Mouse (Mus musculus): ENCODE results near the gene Cd5. TPM values are rescaled to one million over a fixed set of nuclear protein-coding genes. Genes with fewer than 3 reads are reported as not detected.

The Cd5 gene
- polyA plus RNA-seq, 1 experiment from 2014 or later, result 0.25 TPM

DNA sequence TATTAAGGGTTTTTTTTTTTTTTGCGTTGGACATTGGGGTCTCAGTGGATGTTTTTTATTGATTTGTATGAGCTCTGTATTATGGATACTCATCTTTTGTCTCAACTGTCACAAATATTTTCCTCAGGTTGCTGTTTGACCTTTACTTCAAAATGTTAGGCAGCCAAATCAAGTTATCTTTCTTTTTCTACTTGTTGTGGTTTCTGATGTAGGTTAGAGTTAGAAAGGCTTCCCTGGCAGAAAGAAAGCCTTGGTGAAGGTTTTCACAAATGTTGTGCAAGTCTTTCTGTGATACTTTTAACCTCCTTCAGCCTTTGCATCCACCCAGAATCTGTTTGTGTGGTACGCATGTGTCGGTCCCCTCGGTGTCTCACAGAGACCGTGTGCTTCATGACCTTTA is 13.8 kb upstream of the Cd5 start:
- 96% methylated on average over 5 of the region's 5 CpGs for WGBS
- no peaks in the 10 kb centered on the region for H3K27me3 ChIP-seq
- no peaks in the 10 kb centered on the region for H3K9me3 ChIP-seq
- H3K4me1 ChIP-seq (replicated peaks), result no peaks in the 10 kb centered on the region
- no peak for ATAC-seq (ENCODE audit: low FRiP score, low read depth)
- H3K36me3 ChIP-seq, result no peaks in the 10 kb centered on the region
- no peak overlapping the region for H3K27ac ChIP-seq (replicated peaks)
- no peak overlapping the region for H3K4me2 ChIP-seq
- H3K9ac ChIP-seq, result no peak overlapping the region
- no peak overlapping the region for H3K4me3 ChIP-seq

DNA sequence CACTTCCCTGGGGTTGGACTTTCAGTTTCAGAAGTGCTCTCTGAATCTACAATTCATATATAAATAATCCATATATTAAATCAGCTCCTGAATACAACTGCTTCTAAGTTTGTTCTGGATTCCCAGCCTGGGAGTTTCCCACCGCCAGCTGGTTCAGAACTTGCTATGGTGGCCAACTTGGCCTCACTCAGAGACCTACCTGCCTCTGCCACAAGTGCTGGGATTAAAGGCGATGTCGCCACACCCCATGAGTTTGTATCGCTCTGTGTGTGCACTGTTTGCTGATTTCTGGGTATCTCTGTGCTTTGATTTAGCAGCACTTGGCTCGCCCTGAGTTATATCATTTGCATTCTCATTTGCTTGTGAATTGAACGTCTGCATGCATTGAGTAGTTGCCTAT is 13.3 kb upstream of the Cd5 start:
- 88% methylated on average over 6 of the region's 6 CpGs for WGBS

DNA sequence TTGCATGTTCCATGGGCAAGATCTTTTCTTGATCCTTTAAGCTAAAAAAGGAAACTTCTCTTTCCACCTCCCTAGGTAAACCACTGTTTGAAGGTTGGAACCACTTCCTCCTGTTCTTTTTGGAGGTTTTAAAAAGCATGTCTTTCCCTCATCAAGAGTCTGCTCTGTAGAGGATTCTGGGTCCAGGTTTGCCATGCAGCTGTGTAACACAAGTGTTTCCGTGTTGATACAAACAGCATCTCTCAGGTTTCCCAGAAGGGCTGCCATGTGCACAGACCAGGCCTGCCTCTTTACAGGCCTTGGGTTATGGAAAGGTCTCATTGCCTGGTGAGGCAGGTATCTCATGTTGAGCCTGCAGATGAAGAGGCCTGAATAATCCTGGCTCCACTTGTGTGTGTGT is 12.8 kb upstream of the Cd5 start:
- WGBS, result 93% methylated on average over 1 of the region's 1 CpGs
- H3K36me3 ChIP-seq, result no peaks in the 10 kb centered on the region
- no peak overlapping the region for H3K9ac ChIP-seq
- no peak overlapping the region for H3K4me2 ChIP-seq
- no peaks in the 10 kb centered on the region for H3K27me3 ChIP-seq
- ATAC-seq (ENCODE audit: low FRiP score, low read depth), result no peak
- no peaks in the 10 kb centered on the region for H3K4me1 ChIP-seq (replicated peaks)
- no peak overlapping the region for H3K4me3 ChIP-seq
- H3K27ac ChIP-seq (replicated peaks), result no peak overlapping the region
- no peaks in the 10 kb centered on the region for H3K9me3 ChIP-seq

More for the DNA sequence above, 13.3 kb upstream of the Cd5 start:
- no peak overlapping the region for H3K27ac ChIP-seq (replicated peaks)
- no peaks in the 10 kb centered on the region for H3K27me3 ChIP-seq
- no peak for ATAC-seq (ENCODE audit: low FRiP score, low read depth)
- no peak overlapping the region for H3K4me3 ChIP-seq
- no peak overlapping the region for H3K9ac ChIP-seq
- H3K4me2 ChIP-seq, result no peak overlapping the region
- H3K4me1 ChIP-seq (replicated peaks), result no peaks in the 10 kb centered on the region
- no peaks in the 10 kb centered on the region for H3K9me3 ChIP-seq
- H3K36me3 ChIP-seq, result no peaks in the 10 kb centered on the region

DNA sequence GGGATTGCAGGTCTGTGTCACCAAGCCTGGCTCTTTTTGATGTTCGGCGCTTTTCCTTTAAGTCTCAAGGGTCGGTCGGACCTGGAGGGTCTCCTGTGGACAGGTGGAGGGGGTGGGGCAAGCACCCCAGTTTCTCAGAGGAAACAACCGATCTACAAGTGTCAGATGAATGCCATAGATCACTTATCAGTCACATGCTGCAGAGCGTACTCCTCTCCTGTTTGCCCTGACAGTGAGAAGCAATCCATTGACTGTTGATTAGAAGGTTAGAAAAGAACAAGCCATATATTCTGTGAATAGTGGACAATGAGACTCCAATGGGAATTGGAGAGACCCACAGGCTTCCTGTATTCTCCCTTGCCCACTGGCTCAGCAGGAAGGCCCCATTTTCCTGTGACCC is 11.4 kb upstream of the Cd5 start:
- Histone ChIP-seq H3K27ac (replicated peaks) (no peak overlapping the region), H3K4me3 (no peak overlapping the region), H3K36me3 (no peaks in the 10 kb centered on the region), H3K4me2 (no peak overlapping the region), H3K9ac (no peak overlapping the region), H3K27me3 (no peaks in the 10 kb centered on the region), H3K4me1 (replicated peaks) (no peaks in the 10 kb centered on the region), H3K9me3 (no peaks in the 10 kb centered on the region)
- 86% methylated on average over 6 of the region's 6 CpGs for WGBS
- no peak for ATAC-seq (ENCODE audit: low FRiP score, low read depth)

DNA sequence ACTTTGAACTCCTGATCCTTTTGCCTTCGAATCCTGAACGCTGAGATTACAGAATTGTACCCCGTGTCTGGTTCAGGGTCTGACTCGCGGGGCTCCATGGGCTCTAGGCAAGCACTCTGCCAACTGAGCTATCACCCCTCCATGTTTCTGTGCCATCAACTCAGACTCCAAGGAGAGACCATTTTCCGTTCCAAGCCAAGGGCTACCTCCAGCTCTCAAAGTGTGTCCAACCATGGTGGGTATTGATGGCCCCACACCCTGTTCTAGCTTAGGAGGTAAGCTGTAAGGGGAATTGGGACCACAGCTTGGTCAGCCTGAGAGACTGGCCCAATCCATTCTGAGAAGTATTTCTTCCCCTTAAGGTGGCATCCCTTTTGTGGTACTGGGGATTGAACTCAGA is 10.5 kb upstream of the Cd5 start:
- Histone ChIP-seq H3K4me2 (no peak overlapping the region), H3K36me3 (no peaks in the 10 kb centered on the region), H3K4me1 (replicated peaks) (no peaks in the 10 kb centered on the region), H3K9me3 (no peaks in the 10 kb centered on the region), H3K4me3 (no peak overlapping the region), H3K27ac (replicated peaks) (no peak overlapping the region), H3K9ac (no peak overlapping the region), H3K27me3 (no peaks in the 10 kb centered on the region)
- 89% methylated on average over 6 of the region's 6 CpGs for WGBS
- no peak for ATAC-seq (ENCODE audit: low FRiP score, low read depth)

DNA sequence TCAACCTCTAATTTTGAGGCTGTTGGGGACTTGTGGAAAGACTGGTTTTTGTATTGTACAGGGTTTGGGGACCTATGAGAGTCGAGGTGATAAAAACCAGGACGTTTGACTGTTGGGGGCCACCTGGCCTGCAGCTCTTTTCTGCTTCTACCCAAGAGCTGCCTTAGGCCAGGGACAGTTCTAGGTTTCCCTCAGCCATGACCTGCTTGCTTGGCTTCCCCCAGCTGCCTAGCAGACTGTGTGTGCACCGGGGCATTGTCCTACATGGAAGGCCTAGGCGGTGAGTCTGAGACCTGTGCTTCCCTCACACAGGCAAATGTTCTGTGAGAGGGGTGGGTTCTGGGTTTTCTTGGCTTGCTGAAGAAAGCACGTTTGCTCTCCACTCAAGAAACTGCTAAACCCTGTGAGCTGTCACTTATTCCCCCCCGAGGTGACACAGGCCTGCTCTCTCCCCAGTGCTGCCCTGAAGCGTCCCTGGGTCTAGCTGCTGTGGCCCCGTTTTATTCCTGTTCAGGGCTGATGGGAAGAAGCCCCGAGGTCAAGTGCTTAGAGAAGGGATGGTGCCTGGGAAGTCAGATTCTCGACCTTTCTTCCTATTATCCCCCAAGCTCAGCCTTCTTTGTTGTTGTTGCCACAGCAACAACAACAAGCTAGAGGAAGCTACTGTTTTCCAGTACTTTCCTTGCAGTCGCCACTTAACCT is 9.8 kb upstream of the Cd5 start:
- ATAC-seq (ENCODE audit: low FRiP score, low read depth), result peak; percentile 45; the same call in 1 of the 2 replicates

DNA sequence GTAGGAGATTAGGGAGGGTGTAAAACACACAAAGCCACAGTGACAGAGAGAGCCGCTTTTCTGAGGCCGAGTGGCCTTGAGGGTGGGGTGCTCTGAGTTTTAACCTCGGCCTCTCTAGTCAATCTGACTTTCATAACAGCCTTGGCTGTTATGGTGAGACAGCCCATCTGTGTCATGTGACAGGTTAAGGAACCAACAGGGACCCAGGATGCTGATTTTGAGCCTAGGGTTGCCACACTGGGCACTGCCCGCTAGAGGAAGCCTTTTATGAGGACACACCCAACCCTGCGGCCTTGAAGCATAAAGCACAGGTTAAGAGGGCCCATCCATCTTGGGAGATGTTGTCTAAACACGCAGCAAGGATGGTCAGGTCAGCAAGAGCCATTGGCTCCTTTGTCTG is 8.9 kb upstream of the Cd5 start:
- ATAC-seq (ENCODE audit: low FRiP score, low read depth), result no peak
- WGBS, result 88% methylated on average over 6 of the region's 6 CpGs
- Histone ChIP-seq H3K4me2 (no peak overlapping the region), H3K4me3 (no peak overlapping the region), H3K9ac (no peak overlapping the region), H3K4me1 (replicated peaks) (no peaks in the 10 kb centered on the region), H3K27ac (replicated peaks) (no peak overlapping the region), H3K27me3 (no peaks in the 10 kb centered on the region), H3K9me3 (no peaks in the 10 kb centered on the region), H3K36me3 (no peaks in the 10 kb centered on the region)

More for the DNA sequence above, 9.8 kb upstream of the Cd5 start:
- 43% methylated on average over 11 of the region's 11 CpGs for WGBS
- Histone ChIP-seq H3K27ac (replicated peaks) (no peak overlapping the region), H3K27me3 (no peaks in the 10 kb centered on the region), H3K4me2 (no peak overlapping the region), H3K4me3 (no peak overlapping the region), H3K36me3 (no peaks in the 10 kb centered on the region), H3K4me1 (replicated peaks) (no peaks in the 10 kb centered on the region), H3K9ac (no peak overlapping the region), H3K9me3 (no peaks in the 10 kb centered on the region)

DNA sequence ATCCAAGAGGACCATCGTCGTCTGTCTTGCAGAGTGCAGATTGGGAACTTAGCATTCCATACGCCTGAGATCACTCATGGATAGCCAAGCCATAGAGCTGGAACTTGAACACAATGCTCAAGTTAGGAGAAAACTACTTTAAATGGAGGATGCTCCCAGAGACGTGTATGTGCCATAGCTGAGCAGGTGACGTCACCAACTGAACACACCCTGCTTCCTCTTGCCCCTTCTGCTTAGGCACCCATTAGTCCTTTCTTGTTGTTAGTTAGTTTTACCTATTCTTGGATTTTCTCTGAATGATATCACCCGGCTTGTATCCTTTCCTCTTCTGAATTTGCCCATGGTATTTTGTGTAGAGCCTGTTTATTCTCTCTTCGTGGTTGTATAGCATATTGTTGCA is 8.4 kb upstream of the Cd5 start:
- Histone ChIP-seq H3K4me1 (replicated peaks) (no peaks in the 10 kb centered on the region), H3K27me3 (no peaks in the 10 kb centered on the region), H3K36me3 (no peaks in the 10 kb centered on the region), H3K27ac (replicated peaks) (no peak overlapping the region), H3K4me2 (no peak overlapping the region), H3K9me3 (no peaks in the 10 kb centered on the region), H3K9ac (no peak overlapping the region), H3K4me3 (no peak overlapping the region)
- no peak for ATAC-seq (ENCODE audit: low FRiP score, low read depth)
- WGBS, result 81% methylated on average over 7 of the region's 7 CpGs

DNA sequence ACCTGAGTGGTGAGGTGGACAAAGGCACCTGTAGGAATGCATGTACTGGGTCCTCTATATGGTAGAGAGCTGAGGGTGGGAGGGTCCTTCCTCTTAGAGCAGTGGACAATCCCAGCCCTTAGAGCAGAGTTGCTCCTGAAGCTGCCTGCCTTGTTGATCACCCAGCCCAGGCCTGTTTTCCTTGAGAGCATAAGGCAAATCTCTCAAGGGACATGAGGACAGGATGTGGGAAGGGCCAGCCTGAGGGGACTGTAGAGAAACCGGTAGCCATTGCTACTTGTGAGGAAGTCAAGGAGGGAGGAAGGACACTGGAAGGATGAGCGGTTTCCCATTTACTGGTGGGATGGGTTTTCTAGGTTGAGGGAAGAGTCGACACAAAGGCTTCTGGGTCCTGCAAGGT is 3.8 kb upstream of the Cd5 start:
- no peak overlapping the region for H3K9ac ChIP-seq
- H3K9me3 ChIP-seq, result no peaks in the 10 kb centered on the region
- H3K27me3 ChIP-seq, result no peaks in the 10 kb centered on the region
- H3K36me3 ChIP-seq, result no peaks in the 10 kb centered on the region
- 81% methylated on average over 3 of the region's 3 CpGs for WGBS
- ATAC-seq (ENCODE audit: low FRiP score, low read depth), result no peak
- H3K4me3 ChIP-seq, result no peak overlapping the region
- H3K27ac ChIP-seq (replicated peaks), result no peak overlapping the region
- H3K4me1 ChIP-seq (replicated peaks), result no peaks in the 10 kb centered on the region
- H3K4me2 ChIP-seq, result no peak overlapping the region

DNA sequence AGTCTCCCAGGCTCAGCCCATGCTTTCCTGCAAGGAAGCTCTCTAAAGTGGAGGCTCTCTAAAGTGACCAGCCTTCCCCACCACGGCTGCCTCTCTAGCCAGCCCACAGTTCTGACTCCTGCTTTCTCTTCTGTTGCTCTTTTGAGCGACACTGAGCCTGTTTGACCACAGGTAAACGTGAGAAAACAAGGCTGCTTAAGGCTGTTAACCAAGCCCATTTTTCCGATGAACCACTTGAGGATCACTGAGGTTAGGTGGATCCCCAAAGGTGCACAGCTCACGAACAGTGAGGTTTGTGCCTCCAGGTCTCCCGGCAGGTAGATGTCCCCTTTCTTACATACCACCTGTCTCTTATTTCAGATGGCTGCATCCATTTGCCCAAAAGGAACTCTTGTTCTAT is 3.3 kb upstream of the Cd5 start:
- H3K27ac ChIP-seq (replicated peaks), result no peak overlapping the region
- H3K9me3 ChIP-seq, result no peaks in the 10 kb centered on the region
- H3K4me1 ChIP-seq (replicated peaks), result no peaks in the 10 kb centered on the region
- H3K4me3 ChIP-seq, result no peak overlapping the region
- H3K36me3 ChIP-seq, result no peaks in the 10 kb centered on the region
- no peak overlapping the region for H3K4me2 ChIP-seq
- no peak for ATAC-seq (ENCODE audit: low FRiP score, low read depth)
- no peaks in the 10 kb centered on the region for H3K27me3 ChIP-seq
- H3K9ac ChIP-seq, result no peak overlapping the region
- 88% methylated on average over 6 of the region's 6 CpGs for WGBS

DNA sequence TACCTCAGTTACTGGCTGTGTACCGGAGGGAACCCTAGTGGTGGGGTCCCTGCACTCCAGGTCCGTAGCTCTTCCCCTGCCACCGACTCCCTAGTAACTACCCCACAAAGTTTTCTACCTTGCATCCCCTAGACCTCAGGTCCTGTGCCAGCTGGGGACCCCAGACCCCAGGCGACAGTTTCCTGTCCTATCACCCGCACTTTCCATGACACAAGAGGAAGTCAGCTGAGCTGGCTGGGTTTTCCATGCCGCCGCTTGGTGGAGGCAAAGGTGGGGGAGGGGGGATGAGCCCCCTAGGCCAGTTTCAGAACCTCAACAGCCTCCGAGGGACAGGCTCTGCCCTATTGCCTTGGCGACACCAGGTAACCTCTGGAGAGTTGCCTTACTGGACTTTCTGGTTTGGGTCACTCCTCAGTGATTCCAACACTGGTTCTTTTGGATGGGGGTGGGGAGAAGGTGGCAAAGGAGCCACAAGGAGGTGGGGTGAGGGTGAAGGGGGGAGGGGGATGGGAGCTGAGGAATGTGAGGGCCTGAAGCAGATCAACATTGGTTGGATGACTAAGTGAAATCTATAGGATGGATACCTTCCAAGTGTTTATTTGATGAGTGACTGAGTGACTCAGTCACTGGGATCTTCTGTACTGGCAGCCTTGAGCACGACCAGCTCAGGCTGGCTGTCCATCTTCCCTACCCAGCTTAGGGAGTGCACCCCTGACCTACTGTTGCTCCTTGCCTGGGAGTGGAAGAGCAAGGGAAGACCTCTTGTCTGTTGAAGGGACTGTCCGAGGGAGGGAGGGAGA is 2.0 kb upstream of the Cd5 start:
- 0 out of 2 replicates have a peak, but pooled peaks have one; percentile 13 for ATAC-seq (ENCODE audit: low FRiP score, low read depth)
- H3K4me3 ChIP-seq, result no peak overlapping the region

DNA sequence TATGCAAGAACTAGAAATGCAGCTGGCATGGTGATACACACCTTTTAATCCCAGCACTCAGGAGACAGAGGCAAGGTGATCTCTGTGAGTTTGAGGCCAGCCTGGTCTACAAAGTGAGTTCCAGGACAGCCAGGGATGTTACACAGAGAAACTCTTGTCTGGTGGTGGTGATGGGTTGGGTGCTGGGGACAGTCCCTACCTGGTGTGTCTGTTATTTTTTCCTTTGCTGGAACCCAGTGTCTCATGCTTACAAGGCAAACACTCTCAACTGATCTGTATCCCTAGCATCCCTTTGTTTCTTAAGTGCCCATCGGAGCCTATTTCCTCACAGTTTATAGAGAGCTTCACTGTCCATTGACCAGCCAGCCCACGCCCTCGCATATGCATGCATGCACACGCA is 1.1 kb upstream of the Cd5 start:
- Histone ChIP-seq H3K4me3 (no peak overlapping the region), H3K9ac (no peak overlapping the region), H3K9me3 (no peaks in the 10 kb centered on the region), H3K4me2 (no peak overlapping the region), H3K27ac (replicated peaks) (no peak overlapping the region), H3K36me3 (no peaks in the 10 kb centered on the region), H3K27me3 (no peaks in the 10 kb centered on the region), H3K4me1 (replicated peaks) (no peaks in the 10 kb centered on the region)
- ATAC-seq (ENCODE audit: low FRiP score, low read depth), result no peak
- WGBS, result 94% methylated on average over 4 of the region's 4 CpGs

More for the DNA sequence above, 2.0 kb upstream of the Cd5 start:
- WGBS, result 49% methylated on average over 11 of the region's 11 CpGs
- H3K9me3 ChIP-seq, result no peaks in the 10 kb centered on the region
- no peak overlapping the region for H3K27ac ChIP-seq (replicated peaks)
- H3K4me2 ChIP-seq, result no peak overlapping the region
- H3K27me3 ChIP-seq, result no peaks in the 10 kb centered on the region
- no peaks in the 10 kb centered on the region for H3K4me1 ChIP-seq (replicated peaks)
- H3K36me3 ChIP-seq, result no peaks in the 10 kb centered on the region
- H3K9ac ChIP-seq, result no peak overlapping the region

Data from hindbrain, embryonic 15.5 days (tissue).